Mouse (Mus musculus): ENCODE measurements around the gene Aars.
A peak's percentile ranks its signal among the peaks of the same experiment; 100 is the strongest.
"Not testable (repeated sequence)": the region's sequence is repeated elsewhere in the genome, so short reads cannot be mapped to it uniquely, and the experiment has no call there.

Gene Aars

DNA sequence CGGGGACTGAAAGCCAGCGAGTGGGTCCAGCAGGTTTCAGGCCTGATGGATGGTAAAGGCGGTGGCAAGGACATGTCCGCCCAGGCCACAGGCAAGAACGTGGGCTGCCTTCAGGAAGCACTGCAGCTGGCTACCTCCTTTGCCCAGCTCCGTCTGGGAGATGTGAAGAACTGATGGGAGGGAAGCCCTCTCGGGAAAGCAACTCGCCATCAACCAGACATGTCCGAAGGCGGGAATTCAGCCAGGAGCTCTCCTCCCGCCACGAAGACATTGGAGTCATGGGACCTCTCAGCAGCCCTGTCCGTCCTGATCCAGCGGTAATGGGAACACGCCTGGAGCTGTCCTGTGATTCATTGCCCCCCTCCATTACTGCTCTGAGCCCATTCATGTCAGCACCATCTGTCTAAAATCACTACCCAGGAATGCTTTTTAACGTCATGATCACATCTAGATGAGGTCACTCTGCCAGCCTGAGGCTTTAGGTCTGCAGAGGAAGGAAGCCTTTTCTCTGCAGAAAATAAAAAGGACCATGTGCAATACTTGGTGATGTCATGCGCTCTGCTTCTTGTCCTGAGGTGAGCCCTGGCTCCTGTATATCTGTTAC is 22.2 kb downstream of the Aars start:
- no peak for DNase-seq (ENCODE audit: low spot score)

GRCm38 (mm10) chr8:111055661-111056060 is 22.7 kb downstream of the Aars start:
- DNase-seq (ENCODE audit: low spot score), result no peak

DNA sequence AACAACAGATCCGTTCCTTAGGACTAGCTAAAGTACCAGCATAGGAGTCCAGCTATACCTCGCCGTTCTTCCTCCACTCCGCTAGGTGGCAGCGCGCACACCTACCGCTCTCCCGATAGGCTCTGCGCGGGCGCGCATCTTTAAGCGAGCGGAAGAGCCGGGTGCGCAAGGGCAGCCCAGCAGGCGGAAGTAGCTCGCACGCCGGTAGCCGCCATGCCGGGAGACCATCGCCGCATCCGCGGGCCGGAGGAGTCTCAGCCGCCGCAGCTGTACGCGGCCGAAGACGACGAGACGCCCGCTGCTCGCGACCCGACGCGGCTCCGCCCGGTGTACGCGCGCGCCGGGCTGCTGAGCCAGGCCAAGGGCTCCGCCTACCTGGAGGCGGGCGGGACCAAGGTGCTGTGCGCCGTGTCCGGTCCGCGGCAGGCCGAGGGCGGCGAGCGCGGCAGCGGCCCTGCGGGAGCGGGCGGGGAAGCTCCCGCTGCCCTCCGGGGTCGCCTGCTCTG is 23.3 kb downstream of the Aars start, which contains the start of gene Exosc6:
Gene Exosc6 (plus strand): TSS at position 182 of the 506 bp plus-strand sequence.
- peak; percentile 96 for DNase-seq (ENCODE audit: low spot score)

GRCm38 (mm10) chr8:111056691-111057293 is 23.8 kb downstream of the Aars start:
- DNase-seq (ENCODE audit: low spot score), result peak; percentile 58

- no peak for DNase-seq (ENCODE audit: low spot score)
Observed at GRCm38 (mm10) chr8:111058946-111059572, 26.1 kb downstream of the Aars start.

DNA sequence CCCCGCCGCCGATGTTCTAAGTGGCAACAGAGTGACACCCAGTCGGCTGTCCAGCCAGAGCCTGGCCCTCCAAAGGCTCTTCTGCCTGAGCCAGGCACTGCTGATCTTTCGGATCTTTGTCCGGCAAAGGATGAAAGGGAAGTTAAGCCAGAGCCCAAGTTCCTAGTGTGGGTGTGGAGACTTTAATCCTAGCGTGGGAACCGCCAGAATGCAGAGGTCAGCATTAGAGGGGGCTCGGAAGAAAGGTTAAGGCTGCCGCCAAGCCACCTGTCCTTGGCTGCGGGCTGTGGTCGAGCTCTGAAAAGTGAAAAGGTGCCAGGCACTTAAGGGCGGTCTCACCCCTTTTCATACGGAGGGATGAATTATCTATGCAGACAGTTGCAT is 28.7 kb downstream of the Aars start:
- DNase-seq (ENCODE audit: low spot score), result no peak

GRCm38 (mm10) chr8:111062072-111062757 is 29.3 kb downstream of the Aars start:
- DNase-seq (ENCODE audit: low spot score), result no peak

GRCm38 (mm10) chr8:111062893-111063292 is 29.9 kb downstream of the Aars start:
- DNase-seq (ENCODE audit: low spot score), result no peak

DNA sequence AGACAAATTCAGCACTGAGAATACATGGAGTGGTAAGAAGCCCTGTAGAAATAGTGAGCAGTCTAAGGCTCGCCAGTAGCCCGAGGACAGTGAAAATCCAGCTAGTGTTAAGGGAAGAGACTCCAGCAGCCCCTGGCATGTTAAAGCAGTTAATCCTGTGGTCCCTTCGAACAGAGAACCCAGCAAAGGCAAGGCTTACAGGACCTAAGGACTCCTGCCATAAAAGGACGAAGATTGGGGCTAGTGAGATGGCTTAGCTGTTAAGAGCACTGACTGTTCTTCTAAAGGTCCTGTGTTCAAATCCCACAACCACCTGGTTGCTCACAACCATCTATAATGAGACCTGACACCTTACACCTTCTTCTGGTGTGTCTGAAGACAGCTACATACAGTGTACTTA is 33.4 kb downstream of the Aars start:
- no peak for DNase-seq (ENCODE audit: low spot score)

- DNase-seq (ENCODE audit: low spot score), result no peak
Observed at GRCm38 (mm10) chr8:111067439-111067838, 34.5 kb downstream of the Aars start.

DNA sequence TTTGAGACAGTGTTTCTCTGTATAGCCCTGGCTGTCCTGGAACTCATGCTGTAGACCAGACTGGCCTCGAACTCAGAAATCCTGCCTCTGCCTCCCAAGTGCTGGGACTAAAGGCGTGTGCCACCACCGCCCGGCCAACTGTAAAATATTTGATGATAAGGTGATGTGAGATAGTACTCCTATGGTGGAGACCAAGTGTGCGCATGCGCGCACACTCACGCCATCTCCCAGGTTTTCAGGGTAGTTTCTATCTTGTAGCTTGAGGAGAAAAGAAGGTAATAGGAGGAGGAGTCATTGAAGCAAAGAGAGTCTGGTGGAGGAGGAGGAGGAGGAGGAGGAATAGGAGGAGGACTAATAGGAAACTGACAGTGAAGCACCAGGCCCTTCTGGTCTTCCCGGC is 35.7 kb downstream of the Aars start:
- not testable (repeated sequence) for DNase-seq (ENCODE audit: low spot score)

GRCm38 (mm10) chr8:111075926-111076325 is 43.0 kb downstream of the Aars start:
- no peak for DNase-seq (ENCODE audit: low spot score)

DNA sequence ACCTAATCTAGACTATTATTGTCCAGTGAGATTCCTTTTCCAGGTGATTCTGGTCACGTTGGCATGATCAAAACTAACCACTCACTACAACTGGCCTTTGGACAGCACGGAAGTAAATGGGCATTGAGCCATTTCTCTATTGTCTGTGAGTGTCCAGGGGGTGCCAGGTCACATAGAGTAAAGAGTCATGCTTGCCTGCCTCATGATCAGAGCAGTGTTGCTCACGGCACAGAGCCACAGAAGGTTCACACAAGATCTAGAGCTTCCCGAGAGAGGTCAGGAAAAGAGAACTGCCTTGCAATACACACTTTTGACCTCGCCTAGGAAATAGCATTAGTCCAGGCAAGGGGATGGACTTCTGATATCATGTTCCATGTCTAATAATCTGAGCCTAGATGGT is 46.5 kb downstream of the Aars start:
- no peak for DNase-seq (ENCODE audit: low spot score)

DNA sequence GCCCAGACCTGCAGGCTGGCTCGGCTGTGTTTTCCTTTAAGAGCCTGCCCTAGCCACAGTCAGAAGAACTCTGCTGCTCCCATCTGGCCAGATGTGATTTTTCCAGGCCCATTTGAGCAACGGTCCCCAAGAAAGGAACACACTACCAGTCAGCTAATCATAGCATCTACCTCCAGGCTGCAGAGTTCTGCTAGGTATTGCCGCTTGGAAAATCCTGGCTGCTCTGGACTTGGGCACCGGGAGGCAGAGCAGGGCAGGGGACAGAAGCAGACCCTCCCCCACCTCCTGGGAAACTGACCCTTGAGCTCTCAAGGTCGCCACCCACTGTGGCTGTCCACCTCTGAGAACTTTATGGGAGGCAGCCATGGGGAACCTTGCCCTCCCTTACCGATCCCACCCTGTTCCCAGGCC is 46.9 kb downstream of the Aars start:
- DNase-seq (ENCODE audit: low spot score), result peak; percentile 81

DNA sequence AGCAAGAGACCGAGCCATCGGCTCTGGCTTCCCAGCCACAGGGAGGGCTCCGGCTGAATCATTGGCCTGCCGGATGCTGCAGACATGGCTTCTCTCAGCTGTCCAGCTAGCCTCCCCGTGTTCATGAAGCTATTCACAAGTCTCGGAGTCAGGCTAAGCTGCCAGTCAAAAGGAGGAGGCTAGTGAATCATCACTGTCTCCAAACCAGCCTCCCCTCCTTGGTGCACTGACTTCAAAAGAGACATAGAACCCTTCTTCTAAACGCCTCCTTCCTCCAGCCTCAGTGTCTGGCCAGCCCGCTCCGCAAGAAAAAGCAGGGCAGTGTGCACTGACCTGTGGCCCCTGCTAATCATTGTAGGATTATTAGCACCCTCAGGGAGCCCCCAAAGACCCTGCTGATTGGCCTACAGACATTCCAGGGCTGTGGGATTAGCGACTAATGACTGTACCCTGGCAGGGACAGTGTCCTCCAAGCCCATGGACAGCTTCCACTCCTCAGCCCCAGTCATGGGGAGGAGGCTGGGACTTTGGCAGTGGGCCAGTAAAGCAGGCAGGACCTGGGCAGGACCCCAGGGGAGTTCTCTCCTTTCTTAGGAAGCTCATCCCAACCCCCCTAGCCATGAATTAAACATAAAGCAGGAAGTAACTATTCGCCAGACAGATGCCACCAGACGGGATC is 48.8 kb downstream of the Aars start:
- no peak for DNase-seq (ENCODE audit: low spot score)

DNA sequence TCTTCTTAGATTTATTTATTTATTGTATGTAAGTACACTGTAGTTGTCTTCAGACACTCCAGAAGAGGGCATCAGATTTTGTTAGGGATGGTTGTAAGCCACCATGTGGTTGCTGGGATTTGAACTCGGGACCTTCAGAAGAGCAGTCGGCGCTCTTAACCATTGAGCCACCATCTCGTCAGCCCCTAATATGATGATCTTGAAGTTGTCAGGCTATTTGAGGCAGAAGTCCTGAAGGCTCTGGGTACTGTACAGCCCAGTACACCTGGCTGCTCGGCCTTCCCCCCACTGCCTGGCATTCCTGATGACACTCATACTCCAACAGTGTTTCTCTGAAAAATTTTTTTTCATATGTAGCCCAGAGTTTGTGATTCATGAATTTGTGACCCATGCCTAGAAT is 51.0 kb downstream of the Aars start:
- not testable (repeated sequence) for DNase-seq (ENCODE audit: low spot score)

GRCm38 (mm10) chr8:111090126-111090525 is 57.2 kb downstream of the Aars start:
- peak; percentile 87 for DNase-seq (ENCODE audit: low spot score)

- DNase-seq (ENCODE audit: low spot score), result peak; percentile 49
Observed at GRCm38 (mm10) chr8:111091706-111092105, 58.8 kb downstream of the Aars start.

GRCm38 (mm10) chr8:111092326-111092725 is 59.4 kb downstream of the Aars start, which contains the start of gene Clec18a:
Clec18a (minus strand) TSS chr8:111092426.
- not testable (repeated sequence) for DNase-seq (ENCODE audit: low spot score)

DNA sequence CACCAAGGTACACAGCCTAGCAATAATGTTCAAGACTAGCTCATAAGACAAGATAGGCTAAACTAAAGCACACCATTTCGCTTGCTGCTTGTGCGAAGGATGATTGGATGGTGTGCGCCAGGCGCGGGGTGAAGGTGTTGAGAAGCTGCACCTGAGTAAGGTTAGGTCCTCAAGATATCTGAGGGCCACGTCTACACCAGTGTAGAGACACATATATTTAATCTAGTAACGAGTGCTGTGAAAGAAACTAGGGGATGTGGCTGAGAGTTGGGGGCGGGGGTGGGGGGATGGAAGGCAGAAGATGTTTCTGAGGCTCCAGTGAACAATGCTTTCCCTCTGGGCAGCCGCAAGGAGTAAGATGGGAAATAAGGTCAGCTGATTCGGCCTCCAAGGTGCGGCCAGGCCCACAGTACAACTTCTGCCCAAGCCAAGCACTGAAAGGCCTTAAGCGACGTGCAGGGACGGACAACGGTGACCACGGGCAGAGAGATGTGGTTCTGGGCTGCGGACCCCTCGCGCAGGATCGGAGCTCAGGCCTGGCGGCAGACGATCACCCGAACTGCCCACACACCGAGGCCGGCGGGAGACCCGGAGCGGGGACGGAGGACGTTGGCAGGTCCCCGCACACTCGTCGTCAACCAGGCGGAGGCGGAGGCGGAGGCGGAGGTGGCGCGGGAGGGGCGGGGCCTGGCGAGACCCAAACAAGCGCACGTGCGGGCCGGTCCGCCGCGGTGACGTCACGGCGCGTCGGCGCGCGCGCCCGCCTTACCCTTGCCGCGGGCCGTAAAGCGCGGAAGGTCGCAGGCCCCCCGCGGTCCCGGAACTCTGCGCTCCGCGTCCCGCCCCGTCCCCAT is 61.1 kb downstream of the Aars start, which contains the start of gene Pdpr:
Gene Pdpr (plus strand): TSS at position 766 of the 854 bp plus-strand sequence.
- peak; percentile 81 for DNase-seq (ENCODE audit: low spot score)

All from adipocyte (in vitro differentiated cells).